Mouse (Mus musculus) testis, postnatal 14 days (tissue): Measurements from ENCODE around the gene Gcc2.
A peak's percentile ranks its signal among the peaks of the same experiment; 100 is the strongest.
"Not testable (repeated sequence)": the region's sequence is repeated elsewhere in the genome, so short reads cannot be mapped to it uniquely, and the experiment has no call there.

Experiments
- DNase-seq: peaks from one replicate; pipeline ENCODE4 v3.0.0; 2021; ENCODE audit warnings: low spot score

The Gcc2 gene

DNA sequence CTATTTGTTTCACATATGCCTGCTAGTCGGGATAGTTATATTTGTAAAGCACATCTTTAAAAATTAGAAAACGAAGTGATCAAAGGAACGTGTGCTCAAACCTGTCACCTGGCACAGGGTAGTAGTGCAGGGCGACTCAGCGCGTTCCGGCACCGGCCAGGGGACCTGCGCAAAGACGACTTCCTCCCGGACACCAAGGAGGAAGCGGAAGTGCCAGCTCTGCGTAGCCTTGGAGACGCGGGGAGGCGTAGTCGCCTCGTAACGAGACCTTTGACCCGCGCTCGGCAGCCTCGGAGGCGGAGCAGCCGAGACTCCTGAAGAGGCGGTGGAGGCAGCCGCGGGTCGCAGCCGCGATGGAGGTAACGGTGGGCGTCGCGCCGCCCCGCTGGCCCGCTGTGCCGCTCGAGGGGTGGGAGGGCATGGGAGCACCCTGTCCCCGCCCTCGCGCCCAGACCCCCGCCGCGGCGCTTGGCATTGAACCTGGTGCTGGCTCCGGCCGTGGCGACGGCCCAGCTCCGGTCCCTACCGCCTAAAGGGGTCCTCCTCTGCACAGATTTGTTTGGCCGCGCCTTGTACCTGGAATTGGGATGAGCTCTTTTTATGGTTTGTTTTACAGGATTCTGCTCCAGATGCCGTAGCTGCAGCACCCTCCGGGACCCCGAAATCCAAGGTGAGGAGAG is at the start of gene Gcc2:
TSS of gene Gcc2 (plus strand) at position 285 of the 680 bp plus-strand sequence.
- DNase-seq, result peak; percentile 92

- no peak for DNase-seq
Measured at GRCm38 (mm10) chr10:58205986-58206385, 49.3 kb upstream of the Gcc2 start.

DNA sequence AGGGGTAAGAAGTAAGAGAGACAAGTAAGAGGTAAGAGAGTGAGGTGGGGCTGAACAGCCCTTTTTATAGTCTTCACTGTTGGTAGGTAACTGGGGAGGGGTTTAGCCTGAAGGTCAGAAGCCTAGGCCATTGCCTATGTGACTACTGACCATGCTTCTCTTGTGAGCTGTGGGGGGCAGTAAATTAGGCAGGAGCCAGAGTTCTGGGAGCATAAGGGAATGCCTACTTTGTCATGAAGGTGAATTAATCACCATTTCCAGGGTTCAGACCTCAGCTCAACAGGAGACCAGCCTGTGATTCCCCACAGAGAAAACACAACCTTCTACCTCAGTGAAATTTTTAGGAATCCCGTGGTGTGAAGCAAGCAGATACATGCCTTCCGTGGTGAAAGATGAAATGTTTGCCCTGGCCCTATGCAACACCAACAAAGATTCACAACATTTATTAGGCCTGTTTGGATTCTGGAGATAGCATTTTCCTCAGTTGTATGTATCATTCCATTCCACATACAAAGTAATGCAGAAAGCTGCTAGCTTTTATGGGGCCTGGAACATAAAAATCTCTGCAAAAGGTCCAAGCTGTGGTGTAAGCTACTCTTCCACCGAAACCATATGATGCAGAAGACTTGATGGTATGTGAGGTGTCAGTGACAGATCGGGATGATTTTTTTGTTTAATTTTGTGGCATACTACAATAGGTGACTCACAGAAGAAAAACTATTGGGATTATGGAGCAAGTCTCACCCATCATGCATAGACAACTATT is 48.5 kb upstream of the Gcc2 start:
- no peak for DNase-seq

- DNase-seq, result no peak
Measured at GRCm38 (mm10) chr10:58209710-58210467, 45.4 kb upstream of the Gcc2 start.

- no peak for DNase-seq
Measured at GRCm38 (mm10) chr10:58210514-58210913, 44.8 kb upstream of the Gcc2 start.

DNA sequence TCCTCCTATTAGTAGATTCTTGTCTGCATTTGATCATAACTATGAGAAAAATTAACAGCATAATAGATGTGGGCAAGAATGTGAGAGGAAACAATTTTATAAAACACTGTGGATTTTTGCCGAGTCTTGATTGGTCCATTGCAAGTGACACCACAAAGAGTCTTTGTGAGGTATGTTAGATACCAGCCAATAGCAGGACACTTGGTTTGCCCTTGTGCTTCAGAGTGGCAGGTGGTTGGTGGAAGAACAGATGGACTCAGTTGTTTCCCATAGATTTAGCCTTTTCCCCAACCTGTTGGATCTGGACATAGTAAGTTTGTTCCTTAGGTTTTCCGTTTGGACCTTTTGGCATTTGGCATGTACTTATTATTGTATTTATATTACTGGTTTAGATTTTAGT is 44.1 kb upstream of the Gcc2 start:
- DNase-seq, result no peak

GRCm38 (mm10) chr10:58212230-58212629 is 43.1 kb upstream of the Gcc2 start:
- DNase-seq, result no peak

GRCm38 (mm10) chr10:58214497-58214896 is 40.8 kb upstream of the Gcc2 start:
- DNase-seq, result no peak

DNA sequence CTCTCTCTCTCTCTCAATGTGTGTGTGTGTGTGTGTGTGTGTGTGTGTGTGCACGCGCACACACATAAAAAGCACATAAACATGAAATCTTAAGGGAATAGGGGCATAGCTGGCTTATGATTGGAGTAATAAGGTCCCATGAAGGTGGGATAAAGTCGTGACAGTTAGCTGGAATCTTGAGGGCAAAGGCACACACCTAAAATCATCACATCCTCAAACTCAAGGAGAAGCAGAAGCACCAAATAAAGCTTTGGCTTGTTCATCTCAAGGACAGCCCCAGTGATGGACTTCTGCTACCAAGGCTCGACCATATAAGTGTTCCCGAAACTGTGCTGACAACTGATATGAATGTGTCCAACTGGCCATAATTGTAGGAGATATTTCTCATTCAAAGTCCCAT is 40.4 kb upstream of the Gcc2 start:
- no peak for DNase-seq

- no peak for DNase-seq
Measured at GRCm38 (mm10) chr10:58215353-58215752, 39.9 kb upstream of the Gcc2 start.

DNA sequence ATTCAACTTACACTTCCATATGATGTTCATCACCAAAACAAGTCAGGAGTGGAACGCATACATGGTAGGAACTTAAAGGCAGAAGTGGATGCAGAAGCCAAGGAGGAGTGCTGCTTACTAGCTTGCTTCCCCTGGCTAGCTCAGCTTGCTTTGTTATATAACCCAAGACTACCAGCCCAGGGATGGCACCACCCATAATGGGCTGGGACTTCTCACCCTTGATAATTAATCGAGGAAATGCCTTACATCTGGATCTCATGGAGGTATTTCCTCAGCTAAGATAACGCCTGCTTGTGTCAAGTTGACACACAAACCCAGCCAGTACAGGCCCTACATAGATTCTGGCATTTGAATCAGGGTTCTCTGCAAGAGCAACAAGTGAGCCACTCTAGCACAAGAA is 37.9 kb upstream of the Gcc2 start:
- no peak for DNase-seq

GRCm38 (mm10) chr10:58220726-58221125 is 34.6 kb upstream of the Gcc2 start:
- no peak for DNase-seq

DNA sequence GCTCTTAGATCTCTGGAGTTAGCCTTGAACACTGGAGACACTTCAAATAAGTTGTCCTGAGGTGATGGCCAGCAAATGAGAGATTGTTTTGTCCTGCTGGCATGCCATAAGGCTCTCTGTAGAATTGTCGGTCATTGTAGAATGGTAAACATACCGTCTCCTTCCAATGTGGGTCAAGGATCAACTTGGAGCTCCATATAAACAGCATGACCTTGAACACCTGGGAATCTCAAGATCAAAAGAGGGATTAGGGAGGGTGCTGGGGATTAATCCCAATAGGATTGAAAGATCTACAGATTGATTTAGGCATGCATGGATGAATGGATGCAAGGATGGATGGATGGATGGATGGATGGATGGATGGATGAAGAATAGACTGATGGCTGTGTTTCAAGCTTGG is 33.7 kb upstream of the Gcc2 start:
- DNase-seq, result peak; percentile 66

DNA sequence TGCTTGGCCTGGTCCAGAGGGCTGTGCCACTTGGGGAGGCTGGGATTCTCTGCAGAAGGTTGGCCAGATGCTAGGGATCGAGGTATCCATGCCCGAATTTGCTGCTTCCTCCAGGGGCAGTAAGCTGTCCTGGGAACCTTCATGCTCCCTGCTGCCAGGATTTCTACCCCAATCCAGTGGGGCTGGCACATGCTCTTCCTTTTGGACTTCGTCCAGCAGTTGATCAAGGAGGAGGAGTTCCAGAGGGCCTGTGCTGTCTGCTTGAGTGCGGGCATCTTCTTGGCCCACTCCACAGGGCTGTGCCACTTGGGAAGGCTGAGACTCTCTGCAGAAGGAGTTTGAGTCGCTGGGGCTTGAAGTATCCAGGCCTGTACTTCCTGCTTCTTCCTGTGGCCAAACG is 32.1 kb upstream of the Gcc2 start:
- DNase-seq, result not testable (repeated sequence)

- DNase-seq, result peak; percentile 84
Measured at GRCm38 (mm10) chr10:58223972-58224805, 31.1 kb upstream of the Gcc2 start.

- DNase-seq, result peak; percentile 73
Measured at GRCm38 (mm10) chr10:58224827-58225785, 30.2 kb upstream of the Gcc2 start, which contains the start of gene AW822073. Gene AW822073 (minus strand): TSS chr10:58224930.

- DNase-seq, result not testable (repeated sequence)
Measured at GRCm38 (mm10) chr10:58226357-58226756, 28.9 kb upstream of the Gcc2 start.

- DNase-seq, result not testable (repeated sequence)
Measured at GRCm38 (mm10) chr10:58227798-58228197, 27.5 kb upstream of the Gcc2 start.

DNA sequence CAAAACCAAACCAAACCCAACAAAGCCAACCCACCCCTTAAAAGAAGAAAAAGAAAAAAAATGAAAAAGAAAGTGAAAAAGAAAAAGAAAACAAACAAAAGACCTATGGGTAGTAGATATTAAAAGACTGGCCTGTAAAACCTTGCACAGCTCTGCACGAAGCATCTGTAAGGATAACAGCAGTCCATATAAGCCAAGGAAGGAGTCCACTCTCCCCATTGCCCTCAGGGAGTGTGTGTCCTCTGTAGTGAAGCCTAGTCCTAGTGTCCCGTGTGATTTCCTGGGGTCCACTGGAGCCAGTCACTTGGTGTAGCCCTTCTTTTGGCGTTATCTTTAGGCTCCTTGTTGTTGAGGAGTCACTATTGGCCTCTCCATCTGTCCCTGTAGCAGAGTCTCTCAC is 25.3 kb upstream of the Gcc2 start:
- DNase-seq, result not testable (repeated sequence)

DNA sequence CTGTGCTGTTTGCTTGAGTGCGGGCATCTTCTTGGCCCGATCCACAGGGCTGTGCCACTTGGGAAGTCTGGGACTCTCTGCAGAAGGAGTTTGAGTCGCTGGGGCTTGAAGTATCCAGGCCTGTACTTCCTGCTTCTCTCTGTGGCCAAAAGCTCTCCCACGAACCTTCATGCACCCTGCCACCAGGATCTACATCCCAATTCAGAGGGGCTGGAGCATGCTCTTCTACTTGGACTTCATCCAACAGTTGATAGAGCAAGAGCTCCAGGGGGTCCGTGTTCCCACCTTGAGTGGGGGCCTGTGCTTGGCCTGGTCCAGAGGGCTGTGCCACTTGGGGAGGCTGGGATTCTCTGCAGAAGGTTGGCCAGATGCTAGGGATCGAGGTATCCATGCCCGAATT is 24.2 kb upstream of the Gcc2 start:
- DNase-seq, result peak; percentile 75
